ENCODE assay signal across 8 mouse cellular contexts in genomic region chr9:118706176-118706975, GRCm38 (mm10).
DNase-seq lines count a peak whose midpoint lies in the region; ATAC-seq lines count a peak whose summit lies in the region.

No protein-coding gene starts in this region.

- H3K9me3 ChIP-seq in forebrain, embryonic 13.5 days (replicated peaks) = no peaks in the 10 kb centered on the region
- no peaks in the 10 kb centered on the region for H3K9me3 ChIP-seq in forebrain, embryonic 11.5 days (ENCODE audit: control insufficient read depth, low read length)
- no peaks in the 10 kb centered on the region for H3K9me3 ChIP-seq in midbrain, embryonic 11.5 days (ENCODE audit: control insufficient read depth, low read length)
- H3K9me3 ChIP-seq in midbrain, embryonic 13.5 days = no peaks in the 10 kb centered on the region
- no peaks in the 10 kb centered on the region for H3K9me3 ChIP-seq in stomach, embryonic 15.5 days

- H3K4me2 ChIP-seq in forebrain, embryonic 13.5 days = no peak overlapping the region
- H3K4me2 ChIP-seq in forebrain, embryonic 11.5 days (ENCODE audit: low read depth, low read length, severe bottlenecking) = no peak overlapping the region
- H3K4me2 ChIP-seq in midbrain, embryonic 11.5 days = no peak overlapping the region
- H3K4me2 ChIP-seq in midbrain, embryonic 13.5 days (replicated peaks) = no peak overlapping the region
- no peak overlapping the region for H3K4me2 ChIP-seq in stomach, embryonic 15.5 days

- no peak overlapping the region for H3K9ac ChIP-seq in forebrain, embryonic 13.5 days
- H3K9ac ChIP-seq in forebrain, embryonic 11.5 days (ENCODE audit: low read length) = no peak overlapping the region
- no peak overlapping the region for H3K9ac ChIP-seq in midbrain, embryonic 11.5 days (ENCODE audit: low read length)
- H3K9ac ChIP-seq in midbrain, embryonic 13.5 days (replicated peaks) = no peak overlapping the region
- no peak overlapping the region for H3K9ac ChIP-seq in stomach, embryonic 15.5 days

- H3K27me3 ChIP-seq in forebrain, embryonic 13.5 days = no peaks in the 10 kb centered on the region
- no peaks in the 10 kb centered on the region for H3K27me3 ChIP-seq in forebrain, embryonic 11.5 days (ENCODE audit: control insufficient read depth, insufficient read depth, low read length)
- no peaks in the 10 kb centered on the region for H3K27me3 ChIP-seq in midbrain, embryonic 11.5 days (ENCODE audit: control insufficient read depth, insufficient read depth, low read length)
- H3K27me3 ChIP-seq in midbrain, embryonic 13.5 days = no peaks in the 10 kb centered on the region
- no peaks in the 10 kb centered on the region for H3K27me3 ChIP-seq in stomach, embryonic 15.5 days (replicated peaks)

- peak; percentile 75 for ATAC-seq in forebrain, embryonic 13.5 days
- no peak for ATAC-seq in forebrain, embryonic 11.5 days (replicated peaks; ENCODE audit: low FRiP score)
- no peak for ATAC-seq in midbrain, embryonic 11.5 days (ENCODE audit: low FRiP score)
- ATAC-seq in midbrain, embryonic 13.5 days = no peak
- ATAC-seq in stomach, embryonic 15.5 days (ENCODE audit: insufficient read depth, low FRiP score, low read depth) = no peak
- no peak for ATAC-seq in monocyte, adult 5-6 weeks (replicated peaks; ENCODE audit: insufficient number of reproducible peaks, low FRiP score, low TSS enrichment, poor library complexity, severe bottlenecking)

- no peak overlapping the region for H3K4me3 ChIP-seq in forebrain, embryonic 13.5 days
- no peak overlapping the region for H3K4me3 ChIP-seq in forebrain, embryonic 11.5 days (ENCODE audit: low read depth, low read length)
- H3K4me3 ChIP-seq in midbrain, embryonic 11.5 days (ENCODE audit: low read depth, low read length) = no peak overlapping the region
- no peak overlapping the region for H3K4me3 ChIP-seq in midbrain, embryonic 13.5 days (replicated peaks)
- no peak overlapping the region for H3K4me3 ChIP-seq in stomach, embryonic 15.5 days (replicated peaks)

- no peak overlapping the region for H3K27ac ChIP-seq in forebrain, embryonic 13.5 days
- no peak overlapping the region for H3K27ac ChIP-seq in forebrain, embryonic 11.5 days (ENCODE audit: low read depth, low read length)
- H3K27ac ChIP-seq in midbrain, embryonic 11.5 days (ENCODE audit: low read depth, low read length) = no peak overlapping the region
- H3K27ac ChIP-seq in midbrain, embryonic 13.5 days = no peak overlapping the region
- H3K27ac ChIP-seq in stomach, embryonic 15.5 days = peak overlapping the region; percentile 55; the same call in 1 of the 2 replicates

- DNase-seq in forebrain, embryonic 11.5 days (ENCODE audit: low spot score) = no peak
- peak; percentile 60 for DNase-seq in midbrain, embryonic 11.5 days (ENCODE audit: low spot score, missing footprints)
- peak; percentile 69 for DNase-seq in kidney, postnatal 10 days
- no peak for DNase-seq in spleen, postnatal 4 days (ENCODE audit: low spot score in 2 of 2)

- WGBS in forebrain, embryonic 13.5 days = 51% methylated on average over 18 of the region's 18 CpGs
- 83% methylated on average over 18 of the region's 18 CpGs for WGBS in forebrain, embryonic 11.5 days
- 88% methylated on average over 18 of the region's 18 CpGs for WGBS in midbrain, embryonic 11.5 days
- 75% methylated on average over 18 of the region's 18 CpGs for WGBS in midbrain, embryonic 13.5 days
- 36% methylated on average over 18 of the region's 18 CpGs for WGBS in stomach, embryonic 15.5 days

- H3K36me3 ChIP-seq in forebrain, embryonic 13.5 days (ENCODE audit: poor library complexity, severe bottlenecking) = no peaks in the 10 kb centered on the region
- H3K36me3 ChIP-seq in forebrain, embryonic 11.5 days (ENCODE audit: control insufficient read depth, insufficient read depth, low read length) = no peaks in the 10 kb centered on the region
- no peaks in the 10 kb centered on the region for H3K36me3 ChIP-seq in midbrain, embryonic 11.5 days (ENCODE audit: control insufficient read depth, insufficient read depth, low read length)
- no peaks in the 10 kb centered on the region for H3K36me3 ChIP-seq in midbrain, embryonic 13.5 days
- H3K36me3 ChIP-seq in stomach, embryonic 15.5 days = no peaks in the 10 kb centered on the region

- peaks cover 15% of the 10 kb centered on the region for H3K4me1 ChIP-seq in forebrain, embryonic 13.5 days
- no peaks in the 10 kb centered on the region for H3K4me1 ChIP-seq in forebrain, embryonic 11.5 days (replicated peaks; ENCODE audit: control insufficient read depth, insufficient read depth, low read length)
- no peaks in the 10 kb centered on the region for H3K4me1 ChIP-seq in midbrain, embryonic 11.5 days (ENCODE audit: control insufficient read depth, insufficient read depth, low read length)
- no peaks in the 10 kb centered on the region for H3K4me1 ChIP-seq in midbrain, embryonic 13.5 days (replicated peaks)
- peaks cover 23% of the 10 kb centered on the region for H3K4me1 ChIP-seq in stomach, embryonic 15.5 days

Comparison
In these comparisons a context has a peak if more than half of its experiments do, and no peak if none do; other contexts are left out.
1. DNase-seq: peak in midbrain, embryonic 11.5 days (single experiment) and kidney, postnatal 10 days (single experiment); none in forebrain, embryonic 11.5 days (single experiment) and spleen, postnatal 4 days (0 of 2).